Mouse (Mus musculus): ENCODE results near the gene Taar9. TPM values are rescaled to one million over a fixed set of nuclear protein-coding genes. Genes with fewer than 3 reads are reported as not detected.

The Taar9 gene
- total and polyA plus RNA-seq, 3 experiments: not detected

DNA sequence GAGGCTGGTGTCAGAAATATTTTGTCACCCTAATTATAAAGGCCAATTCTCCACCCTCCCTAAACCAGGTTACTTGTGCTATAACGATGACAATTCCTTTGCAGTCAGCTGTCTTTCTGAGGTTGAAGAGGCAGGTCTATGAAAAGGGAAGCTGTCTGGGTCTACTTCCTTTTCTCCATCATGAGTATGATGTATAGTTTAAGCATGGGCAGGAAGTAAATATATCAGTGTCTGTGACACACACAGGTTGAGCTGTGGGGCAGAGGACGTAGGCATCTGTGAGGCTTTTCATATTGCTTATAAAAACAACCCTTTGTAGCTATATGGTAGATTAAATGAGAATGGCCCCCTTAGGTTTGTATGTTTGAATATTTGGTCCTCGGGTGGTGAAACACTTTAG is 50.3 kb downstream of the Taar9 start:
- H3K9me3 ChIP-seq (replicated peaks; ENCODE audit: low read length): no peaks in the 10 kb centered on the region
- H3K36me3 ChIP-seq (replicated peaks in 1 of 2; ENCODE audit: control insufficient read depth in 1 of 2, insufficient read depth in 1 of 2, low read length in 1 of 2): no peaks in the 10 kb centered on the region
- no peak overlapping the region for H3K27ac ChIP-seq (ENCODE audit: insufficient read depth, low read depth)
- TF ChIP-seq MEF2A (IDR thresholded peaks at IDR 0.05; ENCODE audit: borderline replicate concordance, low read depth, low read length) (no peak), MAX (IDR thresholded peaks at IDR 0.05; ENCODE audit: low read length) (no peak), NRF1 (IDR thresholded peaks at IDR 0.05; ENCODE audit: low read depth, low read length) (no peak), IRF4 (IDR thresholded peaks at IDR 0.05; ENCODE audit: low read depth, low read length) (no peak), E2F4 (IDR thresholded peaks at IDR 0.05; ENCODE audit: insufficient replicate concordance, low read depth, low read length) (no peak), SMC3 (IDR thresholded peaks at IDR 0.05; ENCODE audit: low read depth, low read length) (no peak), USF2 (conservative IDR thresholded peaks at IDR 0.05; ENCODE audit: low read depth, low read length) (no peak), SIN3A (IDR thresholded peaks at IDR 0.05; ENCODE audit: low read length) (no peak)
- no peaks in the 10 kb centered on the region for H3K79me2 ChIP-seq (replicated peaks; ENCODE audit: control insufficient read depth, extremely low read depth, insufficient read depth, poor library complexity, severe bottlenecking)
- H3K4me3 ChIP-seq (replicated peaks in 1 of 3; ENCODE audit: low read depth in 2 of 3, low read length in 2 of 3, poor library complexity in 1 of 3): no peak overlapping the region
- in situ Hi-C loops (cut with MboI; ENCODE audit: low pct_ligation_motif_present, low pct_unique_long_range_greater_than_20kb, low sequenced_read_pairs): no loop called here
- peaks cover 0 to 3% of the 10 kb centered on the region in 2 experiments; a peak in 1 of 4 replicates for H3K4me1 ChIP-seq (ENCODE audit: control insufficient read depth in 1 of 2, insufficient read depth in 2 of 2)
- no peaks in the 10 kb centered on the region for H3K27me3 ChIP-seq (replicated peaks)
- no peak overlapping the region for H3K9ac ChIP-seq (ENCODE audit: insufficient read depth, low read depth)
- dilution Hi-C loops (cut with MboI; ENCODE audit: extremely low pct_ligation_motif_present, extremely low pct_unique_long_range_greater_than_20kb, low sequenced_read_pairs): no loop called here
- no peak overlapping the region for H3K4me2 ChIP-seq (ENCODE audit: insufficient read depth, low read depth, poor library complexity, severe bottlenecking)
- DNase-seq (ENCODE audit: extremely low read depth): no peak

Other genes starting within 250 kb of the Taar9 start
- not detected in 2 replicates for gene Vnn1, start 214.8 kb downstream of the Taar9 start, total RNA-seq (2012; rRNA removed)
- not detected in 2 replicates for gene Vnn1, start 214.8 kb downstream of the Taar9 start, total RNA-seq (2014; rRNA removed)
- gene Vnn1, start 214.8 kb downstream of the Taar9 start, polyA plus RNA-seq (2012; ENCODE audit: insufficient read length, low read depth): not detected in 2 replicates
- gene Taar1, start 189.2 kb downstream of the Taar9 start, total RNA-seq (2012; rRNA removed): not detected in 2 replicates
- not detected in 2 replicates for gene Taar1, start 189.2 kb downstream of the Taar9 start, total RNA-seq (2014; rRNA removed)
- gene Taar1, start 189.2 kb downstream of the Taar9 start, polyA plus RNA-seq (2012; ENCODE audit: insufficient read length, low read depth): not detected in 2 replicates
- gene Taar2, start 171.0 kb downstream of the Taar9 start, total RNA-seq (2012; rRNA removed): not detected in 2 replicates
- gene Taar2, start 171.0 kb downstream of the Taar9 start, total RNA-seq (2014; rRNA removed): not detected in 2 replicates
- not detected in 2 replicates for gene Taar2, start 171.0 kb downstream of the Taar9 start, polyA plus RNA-seq (2012; ENCODE audit: insufficient read length, low read depth)
- gene Taar3, start 160.0 kb downstream of the Taar9 start, total RNA-seq (2012; rRNA removed): not detected in 2 replicates
- gene Taar3, start 160.0 kb downstream of the Taar9 start, total RNA-seq (2014; rRNA removed): not detected in 2 replicates
- gene Taar3, start 160.0 kb downstream of the Taar9 start, polyA plus RNA-seq (2012; ENCODE audit: insufficient read length, low read depth): not detected in 2 replicates
- not detected in 2 replicates for gene Taar4, start 149.0 kb downstream of the Taar9 start, total RNA-seq (2012; rRNA removed)
- gene Taar4, start 149.0 kb downstream of the Taar9 start, total RNA-seq (2014; rRNA removed): not detected in 2 replicates
- not detected in 2 replicates for gene Taar4, start 149.0 kb downstream of the Taar9 start, polyA plus RNA-seq (2012; ENCODE audit: insufficient read length, low read depth)
- not detected in 2 replicates for gene Taar5, start 138.8 kb downstream of the Taar9 start, total RNA-seq (2012; rRNA removed)
- not detected in 2 replicates for gene Taar5, start 138.8 kb downstream of the Taar9 start, total RNA-seq (2014; rRNA removed)
- gene Taar5, start 138.8 kb downstream of the Taar9 start, polyA plus RNA-seq (2012; ENCODE audit: insufficient read length, low read depth): not detected in 2 replicates
- gene Taar6, start 123.9 kb downstream of the Taar9 start, total RNA-seq (2012; rRNA removed): not detected in 2 replicates
- gene Taar6, start 123.9 kb downstream of the Taar9 start, total RNA-seq (2014; rRNA removed): not detected in 2 replicates
- not detected in 2 replicates for gene Taar6, start 123.9 kb downstream of the Taar9 start, polyA plus RNA-seq (2012; ENCODE audit: insufficient read length, low read depth)
- gene Taar7a, start 116.1 kb downstream of the Taar9 start, total RNA-seq (2012; rRNA removed): not detected in 2 replicates
- gene Taar7a, start 116.1 kb downstream of the Taar9 start, total RNA-seq (2014; rRNA removed): not detected in 2 replicates
- not detected in 2 replicates for gene Taar7a, start 116.1 kb downstream of the Taar9 start, polyA plus RNA-seq (2012; ENCODE audit: insufficient read length, low read depth)
- not detected in 2 replicates for gene Taar7b, start 109.6 kb downstream of the Taar9 start, total RNA-seq (2012; rRNA removed)
- not detected in 2 replicates for gene Taar7b, start 109.6 kb downstream of the Taar9 start, total RNA-seq (2014; rRNA removed)
- not detected in 2 replicates for gene Taar7b, start 109.6 kb downstream of the Taar9 start, polyA plus RNA-seq (2012; ENCODE audit: insufficient read length, low read depth)
- gene Taar7d, start 82.3 kb downstream of the Taar9 start, total RNA-seq (2012; rRNA removed): not detected in 2 replicates
- not detected in 2 replicates for gene Taar7d, start 82.3 kb downstream of the Taar9 start, total RNA-seq (2014; rRNA removed)
- not detected in 2 replicates for gene Taar7d, start 82.3 kb downstream of the Taar9 start, polyA plus RNA-seq (2012; ENCODE audit: insufficient read length, low read depth)
- not detected in 2 replicates for gene Taar7e, start 71.9 kb downstream of the Taar9 start, total RNA-seq (2012; rRNA removed)
- not detected in 2 replicates for gene Taar7e, start 71.9 kb downstream of the Taar9 start, total RNA-seq (2014; rRNA removed)
- not detected in 2 replicates for gene Taar7e, start 71.9 kb downstream of the Taar9 start, polyA plus RNA-seq (2012; ENCODE audit: insufficient read length, low read depth)
- not detected in 2 replicates for gene Taar7f, start 60.0 kb downstream of the Taar9 start, total RNA-seq (2012; rRNA removed)
- not detected in 2 replicates for gene Taar7f, start 60.0 kb downstream of the Taar9 start, total RNA-seq (2014; rRNA removed)
- not detected in 2 replicates for gene Taar7f, start 60.0 kb downstream of the Taar9 start, polyA plus RNA-seq (2012; ENCODE audit: insufficient read length, low read depth)
- not detected in 2 replicates for gene Taar8a, start 33.0 kb downstream of the Taar9 start, total RNA-seq (2012; rRNA removed)
- not detected in 2 replicates for gene Taar8a, start 33.0 kb downstream of the Taar9 start, total RNA-seq (2014; rRNA removed)
- not detected in 2 replicates for gene Taar8a, start 33.0 kb downstream of the Taar9 start, polyA plus RNA-seq (2012; ENCODE audit: insufficient read length, low read depth)
- not detected in 2 replicates for gene Taar8b, start 17.2 kb downstream of the Taar9 start, total RNA-seq (2012; rRNA removed)
- not detected in 2 replicates for gene Taar8b, start 17.2 kb downstream of the Taar9 start, total RNA-seq (2014; rRNA removed)
- not detected in 2 replicates for gene Taar8b, start 17.2 kb downstream of the Taar9 start, polyA plus RNA-seq (2012; ENCODE audit: insufficient read length, low read depth)
- not detected in 2 replicates for gene Taar8c, start 7.6 kb downstream of the Taar9 start, total RNA-seq (2012; rRNA removed)
- gene Taar8c, start 7.6 kb downstream of the Taar9 start, total RNA-seq (2014; rRNA removed): not detected in 2 replicates
- not detected in 2 replicates for gene Taar8c, start 7.6 kb downstream of the Taar9 start, polyA plus RNA-seq (2012; ENCODE audit: insufficient read length, low read depth)
- 92.8 and 117 TPM in 2 replicates for gene Stx7, start 39.8 kb upstream of the Taar9 start, total RNA-seq (2012; rRNA removed)
- 176 and 194 TPM in 2 replicates for gene Stx7, start 39.8 kb upstream of the Taar9 start, total RNA-seq (2014; rRNA removed)
- 102 TPM in 2 replicates for gene Stx7, start 39.8 kb upstream of the Taar9 start, polyA plus RNA-seq (2012; ENCODE audit: insufficient read length, low read depth)
- not detected in 2 replicates for gene Moxd1, start 114.0 kb upstream of the Taar9 start, total RNA-seq (2012; rRNA removed)
- gene Moxd1, start 114.0 kb upstream of the Taar9 start, total RNA-seq (2014; rRNA removed): not detected in 2 replicates
- not detected in 2 replicates for gene Moxd1, start 114.0 kb upstream of the Taar9 start, polyA plus RNA-seq (2012; ENCODE audit: insufficient read length, low read depth)